1 mouse cellular context compared by ENCODE assay signal in the genomic region with DNA sequence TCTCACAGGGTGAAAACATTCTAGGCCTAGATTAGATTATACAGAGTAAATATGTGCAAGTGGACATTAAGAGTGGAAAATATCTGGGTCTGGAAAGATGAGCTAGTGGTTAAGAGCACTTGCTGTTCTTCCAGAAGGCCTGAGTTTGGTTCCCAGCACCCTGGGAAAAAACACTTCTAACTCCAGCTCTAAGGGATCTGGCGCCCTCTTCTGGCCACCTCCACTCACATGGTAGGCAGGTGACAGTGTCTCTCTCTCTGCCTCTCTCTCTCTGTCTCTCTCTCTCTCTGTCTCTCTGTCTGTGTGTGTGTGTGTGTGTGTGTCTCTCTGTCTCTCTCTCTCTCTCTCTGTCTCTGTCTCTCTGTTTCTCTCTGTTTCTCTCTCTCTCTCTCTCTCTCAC.
TF ChIP-seq lines count a peak whose summit lies in the region.

No protein-coding gene starts in this region.

TF ChIP-seq in CH12.LX, 34 proteins besides CTCF, POLR2A, EP300 and RAD21:
- TF ChIP-seq ZKSCAN1 (IDR thresholded peaks at IDR 0.05; ENCODE audit: borderline replicate concordance, low read depth, low read length): no peak
- TF ChIP-seq TCF12 (IDR thresholded peaks at IDR 0.05; ENCODE audit: low read depth, low read length): no peak
- TF ChIP-seq MAFK (IDR thresholded peaks at IDR 0.05; ENCODE audit: insufficient replicate concordance, low read length): no peak
- TF ChIP-seq ELF1 (IDR thresholded peaks at IDR 0.05; ENCODE audit: low read depth, low read length): no peak
